Mouse (Mus musculus): Measurements from ENCODE around the gene Nudcd2. TPM values are rescaled to one million over a fixed set of nuclear protein-coding genes. Genes with fewer than 3 reads are reported as not detected.

The Nudcd2 gene
- polyA plus RNA-seq, 1 experiment from 2014 or later, result 81.3 TPM

DNA sequence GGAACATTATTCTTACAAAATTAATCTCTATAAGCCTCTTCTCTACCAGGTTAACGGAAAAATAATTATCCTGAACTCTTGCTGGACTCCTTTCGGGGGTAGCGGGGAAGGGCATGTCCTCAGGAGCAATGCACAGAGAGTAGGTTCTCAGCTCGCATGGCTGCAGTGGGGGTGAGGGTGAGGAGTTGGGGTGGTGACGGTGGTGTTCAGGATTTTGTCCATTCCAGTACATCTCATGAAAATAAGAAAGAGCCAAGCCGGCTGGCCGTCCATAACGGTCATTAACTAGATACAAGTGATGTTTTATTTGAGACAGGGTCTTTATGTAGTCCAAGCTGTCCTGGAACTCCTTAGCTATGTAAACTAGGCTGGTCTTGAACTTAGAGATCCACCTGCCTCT is 22.5 kb downstream of the Nudcd2 start:
- H3K36me3 ChIP-seq, result peaks cover 12% of the 10 kb centered on the region
- no peak overlapping the region; the same call in 1 of the 2 replicates for H3K4me2 ChIP-seq
- H3K27me3 ChIP-seq, result no peaks in the 10 kb centered on the region
- no peak overlapping the region for H3K9ac ChIP-seq
- peaks cover 17% of the 10 kb centered on the region for H3K4me1 ChIP-seq (replicated peaks)
- ATAC-seq (replicated peaks; ENCODE audit: insufficient number of reproducible peaks, insufficient read depth, low FRiP score, low read depth), result no peak
- no peaks in the 10 kb centered on the region for H3K9me3 ChIP-seq (replicated peaks)
- H3K27ac ChIP-seq, result no peak overlapping the region; the same call in 1 of the 2 replicates
- 87% methylated on average over 8 of the region's 8 CpGs for WGBS
- H3K4me3 ChIP-seq, result no peak overlapping the region

DNA sequence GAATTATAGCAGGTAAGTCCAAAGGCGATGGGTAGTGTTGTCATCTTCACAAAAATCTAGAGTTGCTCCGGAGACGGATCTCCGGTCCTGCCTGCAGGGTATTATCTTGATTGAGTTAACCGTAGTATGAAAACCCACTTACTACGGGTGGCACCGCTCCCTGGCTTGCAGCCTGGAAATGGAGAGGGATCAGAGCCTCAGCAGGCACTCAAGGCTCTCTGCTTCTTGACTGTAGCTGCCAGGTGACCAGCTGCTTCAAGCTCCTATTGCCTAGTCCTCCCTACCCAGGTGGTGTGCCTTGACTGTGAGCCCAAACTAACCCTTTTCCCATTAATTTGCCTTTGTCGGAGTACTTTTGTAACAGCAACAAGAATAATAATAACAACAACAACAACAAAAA is 26.4 kb downstream of the Nudcd2 start:
- ATAC-seq (replicated peaks; ENCODE audit: insufficient number of reproducible peaks, insufficient read depth, low FRiP score, low read depth), result no peak
- Histone ChIP-seq H3K9ac (no peak overlapping the region), H3K9me3 (replicated peaks) (no peaks in the 10 kb centered on the region), H3K4me3 (no peak overlapping the region), H3K4me2 (no peak overlapping the region), H3K36me3 (no peaks in the 10 kb centered on the region), H3K27me3 (no peaks in the 10 kb centered on the region), H3K4me1 (replicated peaks) (0 out of 2 replicates have a peak, but pooled peaks cover 4% of the 10 kb centered on the region), H3K27ac (no peak overlapping the region)
- 76% methylated on average over 8 of the region's 8 CpGs for WGBS

DNA sequence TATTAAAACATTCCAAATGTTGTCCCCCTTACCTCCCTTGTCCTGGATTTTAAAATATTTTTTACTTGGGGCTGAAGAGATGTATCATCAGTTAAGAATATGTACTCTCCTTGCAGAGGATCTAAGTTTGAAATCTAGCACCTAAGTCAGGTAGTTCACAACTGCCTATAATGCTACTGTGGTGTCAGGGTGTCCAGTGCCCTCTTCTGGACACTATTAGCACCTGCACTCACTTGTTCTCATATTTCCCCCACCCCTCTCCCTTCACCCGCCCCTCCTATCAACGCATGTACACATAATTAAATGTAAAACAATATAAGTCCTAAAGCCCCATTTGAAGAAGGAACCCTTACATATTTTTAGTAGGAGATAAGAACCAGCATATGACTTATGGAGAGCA is 29.9 kb downstream of the Nudcd2 start:
- Histone ChIP-seq H3K9me3 (replicated peaks) (no peaks in the 10 kb centered on the region), H3K27ac (no peak overlapping the region), H3K36me3 (no peaks in the 10 kb centered on the region), H3K4me1 (replicated peaks) (no peaks in the 10 kb centered on the region), H3K9ac (no peak overlapping the region), H3K27me3 (no peaks in the 10 kb centered on the region), H3K4me3 (no peak overlapping the region), H3K4me2 (no peak overlapping the region)
- WGBS, result 37% methylated on average over 2 of the region's 2 CpGs
- ATAC-seq (replicated peaks; ENCODE audit: insufficient number of reproducible peaks, insufficient read depth, low FRiP score, low read depth), result 0 out of 2 replicates have a peak, but pooled peaks have one; percentile 18

DNA sequence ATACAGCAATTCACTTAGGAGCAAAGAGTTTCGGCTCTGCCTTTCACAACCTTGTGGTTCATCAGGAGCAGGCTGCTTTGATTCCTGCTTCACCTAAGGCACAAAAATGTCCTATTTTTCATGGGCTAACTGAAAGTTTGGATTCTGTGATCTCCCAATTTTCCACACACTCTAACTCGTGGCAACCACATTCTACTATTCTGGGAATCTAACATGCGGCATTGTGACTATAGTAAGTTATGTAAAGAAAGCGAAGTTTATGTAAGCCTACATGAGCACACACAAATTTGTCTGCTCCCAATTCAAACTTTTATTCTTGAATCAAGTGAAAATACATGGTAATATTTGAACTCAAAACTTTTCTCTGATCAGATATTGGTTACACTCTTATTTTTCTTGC is 31.2 kb downstream of the Nudcd2 start:
- no peak overlapping the region for H3K9ac ChIP-seq
- H3K4me3 ChIP-seq, result no peak overlapping the region
- no peaks in the 10 kb centered on the region for H3K4me1 ChIP-seq (replicated peaks)
- H3K9me3 ChIP-seq (replicated peaks), result no peaks in the 10 kb centered on the region
- WGBS, result 75% methylated on average over 4 of the region's 4 CpGs
- no peaks in the 10 kb centered on the region for H3K36me3 ChIP-seq
- no peak overlapping the region for H3K27ac ChIP-seq
- H3K27me3 ChIP-seq, result no peaks in the 10 kb centered on the region
- no peak overlapping the region for H3K4me2 ChIP-seq
- ATAC-seq (replicated peaks; ENCODE audit: insufficient number of reproducible peaks, insufficient read depth, low FRiP score, low read depth), result no peak

DNA sequence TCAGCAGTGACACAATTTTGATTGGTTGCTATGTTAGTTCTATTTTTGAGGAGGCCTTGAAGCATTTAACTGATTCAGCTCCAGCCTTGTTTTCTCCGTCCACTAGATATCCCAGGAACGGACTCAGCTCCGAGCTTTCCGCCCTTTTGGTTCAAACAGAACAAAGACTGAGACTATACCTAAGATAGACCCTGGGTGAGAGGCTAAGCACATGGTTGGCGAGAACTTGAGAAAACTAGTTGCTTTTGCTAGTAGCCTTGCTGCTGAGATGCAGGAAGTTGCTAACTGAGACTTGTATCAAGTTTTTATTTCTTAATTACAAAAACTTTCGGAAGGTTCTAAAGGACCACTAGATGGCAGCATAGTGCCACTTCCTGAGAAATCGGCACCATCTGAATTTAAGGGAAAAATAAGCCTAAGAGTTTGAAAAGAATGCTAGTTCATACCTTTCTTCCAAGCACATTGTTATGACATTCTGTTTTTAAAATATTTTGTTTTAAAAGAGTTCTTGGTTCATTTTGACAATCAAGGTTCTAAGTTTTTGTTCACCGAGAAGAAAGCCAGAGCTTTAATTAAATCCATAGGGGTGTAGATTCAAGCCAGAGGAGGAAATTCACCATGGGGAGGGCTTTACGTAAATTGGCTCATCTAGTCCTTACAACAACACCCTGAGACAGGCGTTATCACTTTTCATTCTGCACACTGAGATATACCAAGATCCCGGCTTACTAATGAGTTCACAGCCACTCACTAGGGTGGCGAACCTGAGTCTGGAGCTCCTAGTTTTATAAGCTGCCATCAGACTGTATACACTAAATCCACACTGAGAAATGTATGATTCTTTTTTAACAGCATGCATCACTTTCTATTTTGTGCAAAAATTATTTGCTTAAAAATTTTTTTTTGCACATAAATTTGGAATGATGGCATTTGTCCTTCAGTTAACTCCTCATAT is 42.1 kb downstream of the Nudcd2 start:
- ATAC-seq (replicated peaks; ENCODE audit: insufficient number of reproducible peaks, insufficient read depth, low FRiP score, low read depth), result no peak
- H3K4me1 ChIP-seq (replicated peaks), result no peaks in the 10 kb centered on the region
- H3K27me3 ChIP-seq, result no peaks in the 10 kb centered on the region
- no peak overlapping the region for H3K9ac ChIP-seq
- H3K4me3 ChIP-seq, result 0 out of 2 replicates have a peak overlapping the region, but pooled peaks have one; percentile 13
- H3K36me3 ChIP-seq, result no peaks in the 10 kb centered on the region
- H3K9me3 ChIP-seq (replicated peaks), result no peaks in the 10 kb centered on the region
- H3K27ac ChIP-seq, result no peak overlapping the region
- peak overlapping the region; percentile 45 for H3K4me2 ChIP-seq
- WGBS, result 41% methylated on average over 12 of the region's 12 CpGs

DNA sequence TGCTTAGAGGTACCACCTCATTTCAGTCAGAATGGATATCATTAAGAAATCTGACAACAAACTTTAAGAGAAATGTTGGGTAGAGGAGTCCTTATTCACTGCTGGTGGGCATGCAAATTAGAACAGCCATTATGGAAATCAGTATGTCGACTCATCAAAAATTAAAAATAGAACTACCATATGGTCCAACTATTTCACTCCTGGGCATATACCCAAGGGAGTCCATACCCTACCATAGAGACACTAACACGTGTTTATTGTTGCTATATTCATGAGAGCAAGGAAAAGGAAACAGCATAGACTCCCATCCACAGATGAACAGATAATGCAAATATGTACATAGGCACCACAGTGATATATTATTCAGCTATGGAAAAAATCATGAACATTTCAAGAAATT is 48.4 kb downstream of the Nudcd2 start:
- no peaks in the 10 kb centered on the region for H3K4me1 ChIP-seq (replicated peaks)
- no peak for ATAC-seq (replicated peaks; ENCODE audit: insufficient number of reproducible peaks, insufficient read depth, low FRiP score, low read depth)
- 73% methylated on average over 2 of the region's 2 CpGs for WGBS
- H3K36me3 ChIP-seq, result no peaks in the 10 kb centered on the region
- H3K9me3 ChIP-seq (replicated peaks), result no peaks in the 10 kb centered on the region
- H3K27me3 ChIP-seq, result no peaks in the 10 kb centered on the region
- no peak overlapping the region for H3K4me2 ChIP-seq
- H3K27ac ChIP-seq, result no peak overlapping the region
- H3K4me3 ChIP-seq, result no peak overlapping the region
- no peak overlapping the region for H3K9ac ChIP-seq

DNA sequence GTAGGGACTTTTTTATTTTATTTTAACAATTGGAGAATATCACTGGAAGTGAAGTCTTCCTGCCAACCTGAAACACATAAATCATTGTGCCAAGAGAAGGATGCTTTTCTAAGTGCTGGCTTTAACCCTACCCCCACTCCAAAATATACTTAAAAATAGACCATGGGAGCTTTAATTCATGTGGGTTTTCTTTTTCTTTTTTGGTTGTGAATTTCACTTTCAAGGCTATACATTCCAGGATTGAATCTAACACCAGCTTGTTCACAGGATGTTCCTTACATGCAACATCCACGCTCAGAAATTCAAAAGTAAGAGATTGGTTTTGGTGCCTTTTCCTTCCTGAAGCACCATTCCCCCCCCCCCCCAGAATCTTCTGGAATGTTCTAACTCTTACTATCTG is 49.9 kb downstream of the Nudcd2 start:
- no peaks in the 10 kb centered on the region for H3K9me3 ChIP-seq (replicated peaks)
- 78% methylated on average over 1 of the region's 1 CpGs for WGBS
- H3K27me3 ChIP-seq, result no peaks in the 10 kb centered on the region
- H3K9ac ChIP-seq, result no peak overlapping the region
- no peaks in the 10 kb centered on the region for H3K4me1 ChIP-seq (replicated peaks)
- no peaks in the 10 kb centered on the region for H3K36me3 ChIP-seq
- no peak overlapping the region for H3K27ac ChIP-seq
- no peak overlapping the region for H3K4me2 ChIP-seq
- ATAC-seq (replicated peaks; ENCODE audit: insufficient number of reproducible peaks, insufficient read depth, low FRiP score, low read depth), result no peak
- H3K4me3 ChIP-seq, result no peak overlapping the region

DNA sequence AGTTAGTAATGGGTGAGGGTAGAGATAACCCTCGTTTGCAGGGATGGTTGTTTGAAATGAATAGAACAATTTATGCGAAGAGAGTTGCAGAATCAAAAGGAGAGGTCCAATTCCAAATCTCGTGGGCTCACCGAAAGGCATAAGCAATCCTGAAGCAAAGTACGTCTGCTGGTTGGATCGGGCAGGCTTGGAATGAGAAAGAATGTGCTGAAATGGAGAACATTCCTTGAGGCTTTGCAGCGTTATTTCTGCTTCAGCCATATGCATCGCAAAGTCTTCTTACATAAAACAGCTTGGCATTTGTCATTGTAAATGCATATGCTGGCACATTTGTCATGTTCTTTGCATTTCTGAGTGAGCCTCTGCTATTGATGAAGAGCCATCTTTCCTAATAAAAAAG is 50.9 kb downstream of the Nudcd2 start:
- H3K9ac ChIP-seq, result no peak overlapping the region
- no peaks in the 10 kb centered on the region for H3K4me1 ChIP-seq (replicated peaks)
- ATAC-seq (replicated peaks; ENCODE audit: insufficient number of reproducible peaks, insufficient read depth, low FRiP score, low read depth), result no peak
- no peak overlapping the region for H3K4me2 ChIP-seq
- no peaks in the 10 kb centered on the region for H3K36me3 ChIP-seq
- no peaks in the 10 kb centered on the region for H3K9me3 ChIP-seq (replicated peaks)
- 65% methylated on average over 8 of the region's 8 CpGs for WGBS
- no peaks in the 10 kb centered on the region for H3K27me3 ChIP-seq
- H3K27ac ChIP-seq, result no peak overlapping the region
- no peak overlapping the region for H3K4me3 ChIP-seq

DNA sequence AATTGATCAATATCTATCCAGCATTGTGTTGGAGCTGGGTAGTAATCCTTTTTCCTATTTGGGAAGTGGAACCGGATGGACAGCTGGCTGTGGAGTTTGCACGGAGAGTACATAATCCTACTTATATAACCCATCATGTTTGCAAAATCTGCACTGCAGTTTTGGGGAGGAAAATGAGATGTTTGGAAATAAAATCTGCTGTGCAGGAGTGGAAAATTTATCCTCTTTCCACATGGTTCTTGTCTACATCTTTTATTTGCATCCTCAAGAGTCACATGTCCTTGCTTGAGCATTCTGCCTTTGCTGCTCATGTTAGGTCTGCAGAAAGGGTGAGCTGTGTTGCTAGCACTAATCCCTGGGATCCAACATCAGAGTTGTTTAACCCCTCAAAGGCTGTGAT is 53.4 kb downstream of the Nudcd2 start:
- H3K36me3 ChIP-seq, result no peaks in the 10 kb centered on the region
- no peaks in the 10 kb centered on the region for H3K4me1 ChIP-seq (replicated peaks)
- no peaks in the 10 kb centered on the region for H3K27me3 ChIP-seq
- H3K9ac ChIP-seq, result no peak overlapping the region
- no peak overlapping the region for H3K27ac ChIP-seq
- no peaks in the 10 kb centered on the region for H3K9me3 ChIP-seq (replicated peaks)
- 78% methylated on average over 2 of the region's 2 CpGs for WGBS
- no peak overlapping the region for H3K4me2 ChIP-seq
- H3K4me3 ChIP-seq, result no peak overlapping the region
- no peak for ATAC-seq (replicated peaks; ENCODE audit: insufficient number of reproducible peaks, insufficient read depth, low FRiP score, low read depth)

Other genes starting within 250 kb of the Nudcd2 start
- gene Mat2b, start 38.5 kb upstream of the Nudcd2 start, polyA plus RNA-seq (2015; fragmentation: Nextera tagmentation; extraction: Ambion mirVana), result 114 and 123 TPM in 2 replicates
- gene Hmmr, start 245 bp upstream of the Nudcd2 start, polyA plus RNA-seq (2015; fragmentation: Nextera tagmentation; extraction: Ambion mirVana), result 44.2 and 48.7 TPM in 2 replicates
- 124 and 139 TPM in 2 replicates for gene Ccng1, start 21.6 kb downstream of the Nudcd2 start, polyA plus RNA-seq (2015; fragmentation: Nextera tagmentation; extraction: Ambion mirVana)